Mouse (Mus musculus) hindbrain, embryonic 13.5 days (tissue): Measurements from ENCODE around the gene Scimp. TPM values are rescaled to one million over a fixed set of nuclear protein-coding genes. Genes with fewer than 3 reads are reported as not detected.

Experiments
- ATAC-seq: fragments of 200-750 bp; cut with Nextera tagmentation; 2 replicates; pipeline ENCODE4 v1.8.0; 2017; ENCODE audit warnings: moderate TSS enrichment; ENCODE audit not compliant: low FRiP score
- H3K27ac ChIP-seq: fragments of 300-500 bp; sonication (generic); 2 replicates; pipeline ENCODE4 v1.5.1; 2015; ENCODE audit warnings: inconsistent platforms, mild to moderate bottlenecking, moderate library complexity
- H3K27me3 ChIP-seq: fragments of 300-500 bp; sonication (generic); 2 replicates; pipeline ENCODE4 v1.6.1; 2015; ENCODE audit warnings: mild to moderate bottlenecking, inconsistent platforms
- H3K36me3 ChIP-seq: fragments of 300-500 bp; sonication (generic); 2 replicates; pipeline ENCODE4 v1.6.1; 2015; ENCODE audit warnings: mild to moderate bottlenecking, inconsistent platforms
- H3K4me1 ChIP-seq: fragments of 300-500 bp; sonication (generic); replicated peaks from 2 replicates; pipeline ENCODE4 v1.6.1; 2015; ENCODE audit warnings: inconsistent platforms
- H3K4me2 ChIP-seq: fragments of 300-500 bp; sonication (generic); 2 replicates; pipeline ENCODE4 v1.6.1; 2015; ENCODE audit warnings: inconsistent platforms, mild to moderate bottlenecking, moderate library complexity
- H3K4me3 ChIP-seq: fragments of 300-500 bp; sonication (generic); 2 replicates; pipeline ENCODE4 v1.5.1; 2015; ENCODE audit warnings: mild to moderate bottlenecking, inconsistent platforms
- H3K9ac ChIP-seq: fragments of 300-500 bp; sonication (generic); 2 replicates; pipeline ENCODE4 v1.6.1; 2015; ENCODE audit warnings: mild to moderate bottlenecking, inconsistent platforms
- H3K9me3 ChIP-seq: fragments of 300-500 bp; sonication (generic); 2 replicates; pipeline ENCODE4 v1.6.1; 2016; ENCODE audit warnings: inconsistent platforms
- WGBS: fragments of 180-500 bp; shearing (Covaris S2); methylation state at CpG from one replicate; pipeline ENCODE4 v1.1.7; 2015; 5-methylcytosine and 5-hydroxymethylcytosine counted together
- polyA plus RNA-seq: library from polyadenylated mRNA; unstranded; fragments of >200 nt; fragmentation: Nextera tagmentation; extraction: Ambion mirVana; gene quantifications from 2 replicates; pipeline ENCODE4 v1.2.1, GENCODE M21; 2015

Scimp gene
- polyA plus RNA-seq, 1 experiment from 2014 or later: 0.30 TPM

DNA sequence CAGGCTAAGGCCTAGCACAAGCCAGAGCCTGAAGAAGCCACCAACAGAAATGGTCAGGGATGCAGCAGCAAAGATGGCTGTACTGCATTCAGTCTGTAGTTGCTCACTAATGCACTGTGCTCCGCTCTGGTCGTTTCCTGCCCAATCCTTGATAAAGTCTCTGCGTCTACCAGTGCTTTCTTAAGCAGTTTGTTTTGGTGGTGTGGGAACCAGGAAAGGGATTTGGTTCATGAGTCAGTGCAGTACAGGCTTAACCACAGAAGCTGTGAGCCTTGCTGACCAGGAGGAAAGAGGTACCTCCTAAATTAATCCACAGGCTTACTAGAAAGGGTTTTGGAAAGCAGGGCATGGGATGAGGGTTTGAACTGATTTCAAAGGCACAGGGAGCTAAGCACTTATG is 4.3 kb downstream of the Scimp start:
- H3K4me2 ChIP-seq: no peak overlapping the region
- no peak overlapping the region for H3K4me3 ChIP-seq
- ATAC-seq: no peak
- H3K27me3 ChIP-seq: no peaks in the 10 kb centered on the region
- WGBS: 70% methylated on average over 3 of the region's 3 CpGs
- H3K4me1 ChIP-seq: no peaks in the 10 kb centered on the region
- H3K36me3 ChIP-seq: no peaks in the 10 kb centered on the region
- no peak overlapping the region for H3K9ac ChIP-seq
- no peaks in the 10 kb centered on the region for H3K9me3 ChIP-seq
- H3K27ac ChIP-seq: no peak overlapping the region

- WGBS: 92% methylated on average over 4 of the region's 4 CpGs
- Histone ChIP-seq H3K27ac (no peak overlapping the region), H3K9me3 (no peaks in the 10 kb centered on the region), H3K4me1 (no peaks in the 10 kb centered on the region), H3K4me2 (no peak overlapping the region), H3K36me3 (no peaks in the 10 kb centered on the region), H3K9ac (no peak overlapping the region), H3K27me3 (no peaks in the 10 kb centered on the region), H3K4me3 (no peak overlapping the region)
- ATAC-seq: no peak
These were observed 4.8 kb downstream of the Scimp start for GRCm38 (mm10) chr11:70807630-70808029.

- 90% methylated on average over 4 of the region's 4 CpGs for WGBS
- Histone ChIP-seq H3K4me3 (no peak overlapping the region), H3K27ac (no peak overlapping the region), H3K9me3 (no peaks in the 10 kb centered on the region), H3K36me3 (no peaks in the 10 kb centered on the region), H3K27me3 (no peaks in the 10 kb centered on the region), H3K9ac (no peak overlapping the region), H3K4me2 (no peak overlapping the region), H3K4me1 (no peaks in the 10 kb centered on the region)
- ATAC-seq: no peak
These were observed 5.7 kb downstream of the Scimp start for GRCm38 (mm10) chr11:70806697-70807096.

- 79% methylated on average over 7 of the region's 8 CpGs for WGBS
- H3K4me2 ChIP-seq: no peak overlapping the region
- no peak overlapping the region for H3K27ac ChIP-seq
- no peaks in the 10 kb centered on the region for H3K4me1 ChIP-seq
- ATAC-seq: no peak
- no peaks in the 10 kb centered on the region for H3K36me3 ChIP-seq
- H3K9ac ChIP-seq: no peak overlapping the region
- no peak overlapping the region for H3K4me3 ChIP-seq
- no peaks in the 10 kb centered on the region for H3K9me3 ChIP-seq
- no peaks in the 10 kb centered on the region for H3K27me3 ChIP-seq
These were observed 6.7 kb downstream of the Scimp start for GRCm38 (mm10) chr11:70805641-70806175.

- WGBS: 89% methylated on average over 3 of the region's 3 CpGs
- ATAC-seq: no peak
These were observed 8.0 kb downstream of the Scimp start for GRCm38 (mm10) chr11:70804395-70804794.

GRCm38 (mm10) chr11:70803711-70804200 is 8.6 kb downstream of the Scimp start:
- Histone ChIP-seq H3K4me2 (no peak overlapping the region), H3K9me3 (no peaks in the 10 kb centered on the region), H3K36me3 (no peaks in the 10 kb centered on the region), H3K4me1 (no peaks in the 10 kb centered on the region), H3K9ac (no peak overlapping the region), H3K4me3 (no peak overlapping the region), H3K27ac (no peak overlapping the region), H3K27me3 (no peaks in the 10 kb centered on the region)
- 88% methylated on average over 6 of the region's 6 CpGs for WGBS
- ATAC-seq: no peak

More at GRCm38 (mm10) chr11:70804395-70804794, 8.0 kb downstream of the Scimp start:
- H3K9ac ChIP-seq: no peak overlapping the region
- no peaks in the 10 kb centered on the region for H3K4me1 ChIP-seq
- H3K36me3 ChIP-seq: no peaks in the 10 kb centered on the region
- no peaks in the 10 kb centered on the region for H3K27me3 ChIP-seq
- no peak overlapping the region for H3K4me2 ChIP-seq
- H3K27ac ChIP-seq: no peak overlapping the region
- no peaks in the 10 kb centered on the region for H3K9me3 ChIP-seq
- no peak overlapping the region for H3K4me3 ChIP-seq

DNA sequence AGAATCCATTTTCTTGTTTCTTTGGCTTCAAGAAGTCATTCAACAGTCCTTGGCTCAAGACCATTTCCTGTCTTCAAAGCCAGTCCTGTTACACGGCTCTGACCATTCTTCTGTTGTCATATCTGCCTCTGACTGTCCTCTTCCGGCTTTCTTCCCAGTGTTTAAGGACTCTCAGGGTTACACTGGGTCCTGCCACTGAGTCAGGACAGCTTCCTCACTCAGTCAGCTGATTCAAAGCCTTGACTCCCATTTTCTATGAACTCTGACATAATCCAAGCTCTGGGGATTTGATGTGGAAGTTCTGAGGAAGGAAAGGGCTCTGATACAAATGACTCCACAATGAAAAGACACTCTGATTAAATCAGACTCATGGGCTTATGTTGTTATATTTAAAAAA is 9.5 kb downstream of the Scimp start:
- no peak overlapping the region for H3K4me2 ChIP-seq
- H3K36me3 ChIP-seq: no peaks in the 10 kb centered on the region
- ATAC-seq: no peak
- no peaks in the 10 kb centered on the region for H3K27me3 ChIP-seq
- no peak overlapping the region for H3K4me3 ChIP-seq
- no peaks in the 10 kb centered on the region for H3K9me3 ChIP-seq
- no peak overlapping the region for H3K27ac ChIP-seq
- 74% methylated on average over 2 of the region's 2 CpGs for WGBS
- H3K9ac ChIP-seq: no peak overlapping the region
- no peaks in the 10 kb centered on the region for H3K4me1 ChIP-seq

DNA sequence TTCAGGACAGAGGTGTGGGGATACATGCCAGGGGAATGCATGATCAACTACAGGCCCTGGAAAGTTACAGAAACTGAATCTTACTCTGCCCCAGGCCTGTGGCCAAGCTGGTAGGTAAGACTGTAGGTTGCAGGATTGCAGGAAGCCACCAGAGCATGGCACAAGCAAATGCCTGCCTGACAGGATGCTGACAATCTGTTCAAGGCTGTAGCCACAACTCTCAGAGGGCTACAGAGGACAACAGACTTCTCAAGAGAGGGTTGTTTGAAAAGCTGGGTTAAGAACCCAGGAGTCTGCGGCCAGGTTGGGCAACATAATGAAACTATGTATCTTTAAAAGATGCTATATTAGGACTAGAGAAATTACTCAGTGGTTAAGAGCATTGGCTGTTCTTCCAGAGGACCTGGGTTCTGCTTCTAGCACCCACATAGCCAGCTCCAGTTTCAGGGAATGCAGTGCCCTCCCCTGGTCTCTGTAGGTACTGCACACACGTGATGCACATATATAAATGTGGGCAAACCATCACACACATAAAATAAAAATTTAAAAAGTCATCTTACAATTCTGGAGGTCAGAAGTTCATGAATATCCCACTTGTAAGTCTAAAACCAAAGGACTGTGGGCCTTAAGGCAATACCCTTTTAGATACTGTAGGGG is 10.1 kb downstream of the Scimp start:
- H3K36me3 ChIP-seq: no peaks in the 10 kb centered on the region
- 92% methylated on average over 2 of the region's 2 CpGs for WGBS
- ATAC-seq: no peak

DNA sequence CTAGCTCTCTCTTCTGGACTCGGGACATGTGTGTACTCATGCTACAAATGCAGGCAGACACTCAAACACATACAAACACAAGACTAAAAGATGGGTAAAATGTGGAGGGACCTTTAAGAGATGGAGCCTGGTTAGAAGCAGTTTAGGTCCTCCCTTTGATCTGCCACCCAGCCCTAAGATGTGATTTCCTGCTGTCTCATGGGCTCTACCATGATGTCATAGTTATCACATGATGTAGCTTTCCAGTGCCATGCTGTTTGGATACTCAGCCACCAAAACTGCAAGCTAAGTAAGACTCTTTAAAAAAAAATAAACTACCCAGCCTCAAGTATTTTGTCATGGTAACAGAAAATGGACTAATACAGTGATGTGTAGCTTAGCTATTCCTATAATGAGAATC is 20.0 kb downstream of the Scimp start:
- no peak overlapping the region for H3K9ac ChIP-seq
- H3K27ac ChIP-seq: no peak overlapping the region
- no peaks in the 10 kb centered on the region for H3K36me3 ChIP-seq
- no peaks in the 10 kb centered on the region for H3K9me3 ChIP-seq
- no peaks in the 10 kb centered on the region for H3K4me1 ChIP-seq
- no peak overlapping the region for H3K4me3 ChIP-seq
- H3K4me2 ChIP-seq: no peak overlapping the region
- WGBS: 90% methylated on average over 1 of the region's 1 CpGs
- no peak for ATAC-seq
- H3K27me3 ChIP-seq: no peaks in the 10 kb centered on the region

More for the DNA sequence above, 10.1 kb downstream of the Scimp start:
- Histone ChIP-seq H3K4me3 (no peak overlapping the region), H3K9me3 (no peaks in the 10 kb centered on the region), H3K9ac (no peak overlapping the region), H3K27me3 (no peaks in the 10 kb centered on the region), H3K27ac (no peak overlapping the region), H3K4me2 (no peak overlapping the region), H3K4me1 (no peaks in the 10 kb centered on the region)

GRCm38 (mm10) chr11:70791676-70792075 is 20.7 kb downstream of the Scimp start:
- Histone ChIP-seq H3K27ac (no peak overlapping the region), H3K9me3 (no peaks in the 10 kb centered on the region), H3K4me2 (no peak overlapping the region), H3K36me3 (no peaks in the 10 kb centered on the region), H3K4me3 (no peak overlapping the region), H3K4me1 (no peaks in the 10 kb centered on the region), H3K27me3 (no peaks in the 10 kb centered on the region), H3K9ac (no peak overlapping the region)
- WGBS: 94% methylated on average over 5 of the region's 5 CpGs
- ATAC-seq: no peak

DNA sequence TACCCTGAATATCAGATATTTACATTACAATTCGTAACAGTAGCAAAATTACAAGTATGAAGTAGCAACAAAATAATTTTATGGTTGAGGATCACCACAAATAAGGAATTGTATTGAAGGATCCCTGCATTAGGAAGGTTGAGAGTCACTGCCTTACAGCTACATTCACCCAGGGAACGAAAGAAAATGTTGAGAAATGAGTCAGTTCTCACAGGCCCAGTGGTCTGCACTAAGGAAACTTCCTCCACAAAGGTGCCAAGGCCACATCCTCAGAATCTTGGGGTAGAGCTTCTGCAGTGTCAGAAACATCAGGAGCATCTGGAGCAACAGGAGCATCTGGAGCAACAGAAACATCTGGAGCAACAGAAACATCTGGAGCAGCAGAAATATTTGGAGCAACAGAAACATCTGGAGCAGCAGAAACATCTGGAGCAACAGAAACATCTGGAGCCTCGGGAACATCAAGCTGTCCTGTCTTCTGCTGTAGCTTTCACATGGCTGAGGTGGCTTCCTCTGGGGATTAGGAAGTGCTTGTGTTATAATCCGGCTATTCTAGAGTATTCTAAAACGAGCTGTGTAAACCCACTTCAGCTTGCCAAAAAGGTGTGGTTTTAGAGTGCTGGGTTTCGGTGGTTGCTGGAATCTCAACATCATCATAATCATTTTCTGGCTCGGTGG is 21.4 kb downstream of the Scimp start:
- WGBS: 82% methylated on average over 7 of the region's 7 CpGs
- no peak overlapping the region for H3K27ac ChIP-seq

DNA sequence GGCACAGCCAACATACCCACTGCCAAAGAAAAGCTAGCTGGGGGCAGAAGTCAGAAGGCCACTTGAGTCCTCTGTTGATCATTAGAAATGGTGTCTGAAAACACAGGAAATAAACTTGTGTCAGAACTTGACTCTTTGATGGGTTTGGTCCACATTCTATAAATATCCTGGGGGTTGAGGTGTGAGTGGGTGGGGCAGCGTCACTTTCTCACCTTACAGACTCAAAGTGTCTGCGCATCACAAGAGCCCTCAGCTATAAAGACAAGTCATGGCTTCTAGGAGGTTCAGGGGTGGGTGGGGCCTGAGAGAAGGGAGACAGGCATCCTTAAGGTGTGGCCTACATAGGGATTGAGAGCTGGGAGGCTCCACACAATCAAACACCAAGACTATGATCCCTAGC is 22.0 kb downstream of the Scimp start:
- no peak overlapping the region for H3K27ac ChIP-seq
- no peaks in the 10 kb centered on the region for H3K27me3 ChIP-seq
- no peak overlapping the region for H3K4me3 ChIP-seq
- no peak for ATAC-seq
- no peaks in the 10 kb centered on the region for H3K36me3 ChIP-seq
- 90% methylated on average over 2 of the region's 2 CpGs for WGBS
- H3K9me3 ChIP-seq: no peaks in the 10 kb centered on the region
- no peak overlapping the region for H3K4me2 ChIP-seq
- no peaks in the 10 kb centered on the region for H3K4me1 ChIP-seq
- no peak overlapping the region for H3K9ac ChIP-seq

More for the DNA sequence above, 21.4 kb downstream of the Scimp start:
- no peak overlapping the region for H3K4me3 ChIP-seq
- H3K4me1 ChIP-seq: no peaks in the 10 kb centered on the region
- no peaks in the 10 kb centered on the region for H3K36me3 ChIP-seq
- no peaks in the 10 kb centered on the region for H3K9me3 ChIP-seq
- H3K9ac ChIP-seq: no peak overlapping the region
- H3K4me2 ChIP-seq: no peak overlapping the region
- no peak for ATAC-seq
- H3K27me3 ChIP-seq: no peaks in the 10 kb centered on the region
